19 mouse cellular contexts compared by ENCODE assay signal in genomic region chr8:70879500-70879899, GRCm38 (mm10). TPM values are rescaled to one million over a fixed set of nuclear protein-coding genes. Genes with fewer than 3 reads are reported as not detected.
DNase-seq lines count a peak whose midpoint lies in the region; ATAC-seq and TF ChIP-seq lines count a peak whose summit lies in the region.
"Had no signal": no experiment of that assay in that cellular context is flagged by ENCODE, and none has a peak within 500 bp of the region (broad histone marks: within the 10 kb centered on the region; RNA-seq: fewer than 3 reads in every experiment).

No protein-coding gene starts in this region.

- H3K9ac ChIP-seq in forebrain, postnatal 0 days: no peak overlapping the region
- no peak overlapping the region for H3K9ac ChIP-seq in forebrain, embryonic 12.5 days
- 0 out of 2 replicates have a peak overlapping the region, but pooled peaks have one; percentile 11 for H3K9ac ChIP-seq in neural tube, embryonic 14.5 days (replicated peaks; ENCODE audit: low read depth, low read length)
- H3K9ac ChIP-seq: heart, embryonic 15.5 days; liver, embryonic 15.5 days; midbrain, embryonic 15.5 days had no signal

- H3K27ac ChIP-seq in forebrain, postnatal 0 days (ENCODE audit: low read depth, low read length): no peak overlapping the region
- H3K27ac ChIP-seq in forebrain, embryonic 12.5 days: no peak overlapping the region
- H3K27ac ChIP-seq in neural tube, embryonic 14.5 days (ENCODE audit: low read depth, low read length): no peak overlapping the region
- H3K27ac ChIP-seq: hindbrain, embryonic 12.5 days; liver, embryonic 15.5 days; midbrain, embryonic 15.5 days had no signal

- no peaks in the 10 kb centered on the region for H3K9me3 ChIP-seq in forebrain, postnatal 0 days (ENCODE audit: low read length)
- H3K9me3 ChIP-seq in forebrain, embryonic 12.5 days: no peaks in the 10 kb centered on the region
- no peaks in the 10 kb centered on the region for H3K9me3 ChIP-seq in neural tube, embryonic 14.5 days (ENCODE audit: control insufficient read depth, low read length)
- H3K9me3 ChIP-seq: embryonic facial prominence, embryonic 13.5 days; G1E; heart, embryonic 15.5 days; hindbrain, embryonic 12.5 days; liver, embryonic 15.5 days; midbrain, embryonic 15.5 days had no signal

- H3K4me2 ChIP-seq in forebrain, postnatal 0 days (ENCODE audit: low read depth): no peak overlapping the region
- H3K4me2 ChIP-seq in forebrain, embryonic 12.5 days: no peak overlapping the region
- no peak overlapping the region for H3K4me2 ChIP-seq in neural tube, embryonic 14.5 days (ENCODE audit: low read depth, low read length)
- H3K4me2 ChIP-seq: heart, embryonic 15.5 days; hindbrain, embryonic 12.5 days; liver, embryonic 15.5 days; midbrain, embryonic 15.5 days had no signal

- no peak for TF ChIP-seq CTCF in forebrain, postnatal 0 days (IDR thresholded peaks at IDR 0.05; ENCODE audit: low read depth)

- H3K4me3 ChIP-seq in forebrain, postnatal 0 days (ENCODE audit: low read depth, low read length): no peak overlapping the region
- no peak overlapping the region for H3K4me3 ChIP-seq in forebrain, embryonic 12.5 days (replicated peaks)
- H3K4me3 ChIP-seq in neural tube, embryonic 14.5 days (ENCODE audit: low read depth, low read length): no peak overlapping the region
- H3K4me3 ChIP-seq: embryonic facial prominence, embryonic 13.5 days; heart, embryonic 15.5 days; hindbrain, embryonic 12.5 days; liver, embryonic 15.5 days; midbrain, embryonic 15.5 days had no signal

- no peak for DNase-seq in forebrain, postnatal 0 days
- no peak for DNase-seq in neural tube, embryonic 10.5 days (ENCODE audit: extremely low spot score, low spot score)
- DNase-seq in cerebellum, postnatal 14 days: peak; percentile 70 to 81
- no peak for DNase-seq in right cerebral cortex, postnatal 10 days (ENCODE audit: low spot score in 2 of 2)
- no peak for DNase-seq in heart, postnatal 36 days
- no peak for DNase-seq in adrenal gland, postnatal 14 days
- DNase-seq: B cell, adult 2 months; lung, postnatal 14 days; spleen, adult 18-20 months; thymus, postnatal 14 days had no signal

- H3K36me3 ChIP-seq in forebrain, postnatal 0 days (ENCODE audit: insufficient read depth): no peaks in the 10 kb centered on the region
- H3K36me3 ChIP-seq in forebrain, embryonic 12.5 days (replicated peaks): no peaks in the 10 kb centered on the region
- H3K36me3 ChIP-seq in neural tube, embryonic 14.5 days (ENCODE audit: control insufficient read depth, insufficient read depth, low read length): no peaks in the 10 kb centered on the region
- H3K36me3 ChIP-seq: embryonic facial prominence, embryonic 13.5 days; G1E; heart, embryonic 15.5 days; hindbrain, embryonic 12.5 days; liver, embryonic 15.5 days; midbrain, embryonic 15.5 days had no signal

- peak; percentile 28; the same call in 1 of the 2 replicates for ATAC-seq in forebrain, postnatal 0 days
- no peak for ATAC-seq in forebrain, embryonic 12.5 days (ENCODE audit: low FRiP score)
- ATAC-seq in neural tube, embryonic 14.5 days (ENCODE audit: low read depth): no peak
- ATAC-seq: activated CD4-positive, CD25-positive, alpha-beta regulatory T cell, adult 4 months; midbrain, embryonic 15.5 days had no signal

- intact Hi-C loops in heart, postnatal 36 days (cut with DNase I): no loop called here

- 47% methylated on average over 4 of the region's 4 CpGs for WGBS in forebrain, postnatal 0 days
- 50% methylated on average over 4 of the region's 4 CpGs for WGBS in forebrain, embryonic 12.5 days
- 53% methylated on average over 4 of the region's 4 CpGs for WGBS in neural tube, embryonic 14.5 days

- no peaks in the 10 kb centered on the region for H3K4me1 ChIP-seq in forebrain, postnatal 0 days (ENCODE audit: insufficient read depth)
- H3K4me1 ChIP-seq in forebrain, embryonic 12.5 days: peaks cover 8% of the 10 kb centered on the region
- H3K4me1 ChIP-seq in neural tube, embryonic 14.5 days (ENCODE audit: control insufficient read depth, insufficient read depth, low read length): 0 out of 2 replicates have a peak, but pooled peaks cover 2% of the 10 kb centered on the region

- no peaks in the 10 kb centered on the region for H3K27me3 ChIP-seq in forebrain, postnatal 0 days (ENCODE audit: insufficient read depth, low read length)
- H3K27me3 ChIP-seq in forebrain, embryonic 12.5 days: no peaks in the 10 kb centered on the region
- H3K27me3 ChIP-seq in neural tube, embryonic 14.5 days (ENCODE audit: control insufficient read depth, insufficient read depth, low read length): no peaks in the 10 kb centered on the region
- H3K27me3 ChIP-seq: hindbrain, embryonic 12.5 days had no signal

RNA-seq across cellular contexts. Expression of gene Ccdc124, which starts 5.8 kb away (rescaled TPM):
- 34.7 and 59.9 TPM in 2 replicates for total RNA-seq in forebrain, postnatal 0 days (2014; rRNA removed)
- 161 and 175 TPM in 2 replicates for polyA plus RNA-seq in forebrain, postnatal 0 days (2015; fragmentation: Nextera tagmentation; extraction: Ambion mirVana)
- 154 and 159 TPM in 2 replicates for polyA plus RNA-seq in forebrain, embryonic 12.5 days (2016; fragmentation: Nextera tagmentation; extraction: Ambion mirVana)
- 155 and 159 TPM in 2 replicates for polyA plus RNA-seq in neural tube, embryonic 14.5 days (2014; fragmentation: Nextera tagmentation; extraction: Ambion mirVana)
- total RNA-seq in heart, postnatal 36 days (2021): 10 to 100 TPM; 45.2 to 49.4 TPM
- total RNA-seq in adrenal gland, postnatal 14 days (2021): 52.2 and 52.9 TPM in 2 replicates

RNA-seq across cellular contexts. Expression of gene Slc5a5, which starts 13.1 kb away (rescaled TPM):
- total RNA-seq in forebrain, postnatal 0 days (2014; rRNA removed): 1.5 and 2.2 TPM in 2 replicates
- polyA plus RNA-seq in forebrain, postnatal 0 days (2015; fragmentation: Nextera tagmentation; extraction: Ambion mirVana): 2.4 and 3.6 TPM in 2 replicates
- 0.49 and 0.67 TPM in 2 replicates for polyA plus RNA-seq in forebrain, embryonic 12.5 days (2016; fragmentation: Nextera tagmentation; extraction: Ambion mirVana)
- 1.7 and 2.6 TPM in 2 replicates for polyA plus RNA-seq in neural tube, embryonic 14.5 days (2014; fragmentation: Nextera tagmentation; extraction: Ambion mirVana)
- not detected for total RNA-seq in heart, postnatal 36 days (2021)
- 0.30 TPM in 1 of 2 replicates, not detected in the other for total RNA-seq in adrenal gland, postnatal 14 days (2021)
- total RNA-seq: G1E had no signal
- polyA plus RNA-seq: activated CD4-positive, CD25-positive, alpha-beta regulatory T cell, adult 4 months; liver, embryonic 15.5 days had no signal

RNA-seq across cellular contexts. Expression of gene Kcnn1, which starts 16.4 kb away (rescaled TPM):
- 20.5 and 31.5 TPM in 2 replicates for total RNA-seq in forebrain, postnatal 0 days (2014; rRNA removed)
- polyA plus RNA-seq in forebrain, postnatal 0 days (2015; fragmentation: Nextera tagmentation; extraction: Ambion mirVana): 9.4 and 9.8 TPM in 2 replicates
- 14.4 and 16.3 TPM in 2 replicates for polyA plus RNA-seq in forebrain, embryonic 12.5 days (2016; fragmentation: Nextera tagmentation; extraction: Ambion mirVana)
- polyA plus RNA-seq in neural tube, embryonic 14.5 days (2014; fragmentation: Nextera tagmentation; extraction: Ambion mirVana): 12.6 and 13.0 TPM in 2 replicates
- total RNA-seq in heart, postnatal 36 days (2021): 10 to 100 TPM; 10.4 to 13.6 TPM
- 2.9 and 3.8 TPM in 2 replicates for total RNA-seq in adrenal gland, postnatal 14 days (2021)
- polyA plus RNA-seq: activated CD4-positive, CD25-positive, alpha-beta regulatory T cell, adult 4 months had no signal

RNA-seq across cellular contexts. Expression of gene Rpl18a, which starts 17.7 kb away (rescaled TPM):
- 1,945 and 2,194 TPM in 2 replicates for total RNA-seq in forebrain, postnatal 0 days (2014; rRNA removed)
- polyA plus RNA-seq in forebrain, postnatal 0 days (2015; fragmentation: Nextera tagmentation; extraction: Ambion mirVana): 2,793 and 3,853 TPM in 2 replicates
- polyA plus RNA-seq in forebrain, embryonic 12.5 days (2016; fragmentation: Nextera tagmentation; extraction: Ambion mirVana): 2,624 and 2,770 TPM in 2 replicates
- polyA plus RNA-seq in neural tube, embryonic 14.5 days (2014; fragmentation: Nextera tagmentation; extraction: Ambion mirVana): 2,427 and 2,505 TPM in 2 replicates
- 100 to 1,000 TPM; 895 to 990 TPM for total RNA-seq in heart, postnatal 36 days (2021)
- total RNA-seq in adrenal gland, postnatal 14 days (2021): 1,399 and 1,708 TPM in 2 replicates

RNA-seq across cellular contexts. Expression of gene Map1s, which starts 26.2 kb away (rescaled TPM):
- 57.2 and 68.1 TPM in 2 replicates for total RNA-seq in forebrain, postnatal 0 days (2014; rRNA removed)
- polyA plus RNA-seq in forebrain, postnatal 0 days (2015; fragmentation: Nextera tagmentation; extraction: Ambion mirVana): 52.7 and 63.9 TPM in 2 replicates
- 61.4 and 61.6 TPM in 2 replicates for polyA plus RNA-seq in forebrain, embryonic 12.5 days (2016; fragmentation: Nextera tagmentation; extraction: Ambion mirVana)
- polyA plus RNA-seq in neural tube, embryonic 14.5 days (2014; fragmentation: Nextera tagmentation; extraction: Ambion mirVana): 50.1 and 54.8 TPM in 2 replicates
- 10 to 100 TPM; 18.1 to 20.3 TPM for total RNA-seq in heart, postnatal 36 days (2021)
- 26.2 and 32.1 TPM in 2 replicates for total RNA-seq in adrenal gland, postnatal 14 days (2021)

Comparison
In these comparisons a context has a peak if more than half of its experiments do, and no peak if none do; other contexts are left out.
1. DNase-seq: peak in cerebellum, postnatal 14 days (2 of 2); none in forebrain, postnatal 0 days (single experiment), neural tube, embryonic 10.5 days (single experiment), right cerebral cortex, postnatal 10 days (0 of 2), heart, postnatal 36 days (0 of 2) and adrenal gland, postnatal 14 days (single experiment).